Mouse (Mus musculus) spleen, adult 2 months (tissue): Measurements from ENCODE around the gene Fut11.

Source experiments
- CTCF ChIP-seq: fragments of 200-500 bp; IDR thresholded peaks from 2 replicates; pipeline ENCODE4 v1.5.1; 2011; ENCODE audit warnings: mild to moderate bottlenecking, inconsistent platforms; ENCODE audit not compliant: insufficient read depth, insufficient read length, insufficient replicate concordance; ENCODE audit errors: extremely low read depth
- POLR2A ChIP-seq: fragments of 200-500 bp; IDR thresholded peaks from 2 replicates; pipeline ENCODE4 v1.6.1; 2011; ENCODE audit warnings: low read depth, low read length, inconsistent platforms

GRCm38 (mm10) chr14:20746935-20747334 lies 52.2 kb downstream of the Fut11 start:
- TF ChIP-seq CTCF (no peak), POLR2A (no peak)
